Mouse (Mus musculus) neural tube, embryonic 13.5 days (tissue): ENCODE results near the gene Hoxb8. TPM values are rescaled to one million over a fixed set of nuclear protein-coding genes. Genes with fewer than 3 reads are reported as not detected.
A peak's percentile ranks its signal among the peaks of the same experiment; 100 is the strongest.

Source experiments
- microRNA counts: library from miRNA; unstranded; fragments of <30 nt; microRNA quantifications from one replicate; lab custom pipeline; 2016
- microRNA-seq: library from miRNA; unstranded; fragments of <30 nt; microRNA quantifications from one replicate; pipeline ENCODE4, GENCODE M21; 2016
- polyA plus RNA-seq: library from polyadenylated mRNA; unstranded; fragments of >200 nt; fragmentation: Nextera tagmentation; extraction: Ambion mirVana; gene quantifications from 2 replicates; pipeline ENCODE4 v1.2.1, GENCODE M21; 2015

Gene Hoxb8
- polyA plus RNA-seq, 1 experiment from 2014 or later: 81.7 TPM

MicroRNAs within 50 kb of the gene (microRNA counts, 519-probe panel; counts per million panel counts)
- microRNA mmu-miR-10a (lab: Ali Mortazavi, UCI): 6,168 counts per million, percentile 99 among the panel's probes with 10 or more counts
- 5,021 counts per million, percentile 86 among the panel's probes with 10 or more counts for microRNA mmu-miR-196a (lab: Ali Mortazavi, UCI)

Small RNA genes within 50 kb of the gene (microRNA-seq; reads per million reads assigned to microRNA genes)
- gene Mir10a (204,885 reads per million, percentile 100 among the genes with 10 or more reads in this experiment), gene Mir196a-1 (25.0 reads per million, percentile 37 among the genes with 10 or more reads in this experiment)

Other genes starting within 250 kb of the Hoxb8 start
- gene Snf8, start 247.0 kb upstream of the Hoxb8 start, polyA plus RNA-seq: 129 TPM in 2 replicates
- 31.5 and 33.0 TPM in 2 replicates for gene Ube2z, start 216.5 kb upstream of the Hoxb8 start, polyA plus RNA-seq
- gene Atp5g1, start 206.2 kb upstream of the Hoxb8 start, polyA plus RNA-seq: 605 and 642 TPM in 2 replicates
- not detected in 2 replicates for gene Calcoco2, start 169.9 kb upstream of the Hoxb8 start, polyA plus RNA-seq
- not detected in 2 replicates for gene Ttll6, start 148.1 kb upstream of the Hoxb8 start, polyA plus RNA-seq
- 1.7 TPM in 1 of 2 replicates, not detected in the other for gene Hoxb13, start 87.6 kb upstream of the Hoxb8 start, polyA plus RNA-seq
- gene Hoxb9, start 10.4 kb upstream of the Hoxb8 start, polyA plus RNA-seq: 72.9 and 74.7 TPM in 2 replicates
- gene Hoxb7, start 4.7 kb downstream of the Hoxb8 start, polyA plus RNA-seq: 124 and 125 TPM in 2 replicates
- 171 and 174 TPM in 2 replicates for gene Hoxb6, start 10.6 kb downstream of the Hoxb8 start, polyA plus RNA-seq
- gene Hoxb5, start 21.4 kb downstream of the Hoxb8 start, polyA plus RNA-seq: 67.1 and 88.3 TPM in 2 replicates
- gene Hoxb4, start 36.4 kb downstream of the Hoxb8 start, polyA plus RNA-seq: 7.5 and 8.7 TPM in 2 replicates
- 12.8 and 14.7 TPM in 2 replicates for gene Hoxb3, start 41.4 kb downstream of the Hoxb8 start, polyA plus RNA-seq
- 63.0 and 67.1 TPM in 2 replicates for gene Hoxb2, start 68.6 kb downstream of the Hoxb8 start, polyA plus RNA-seq
- gene Hoxb1, start 83.8 kb downstream of the Hoxb8 start, polyA plus RNA-seq: 1.2 and 1.6 TPM in 2 replicates
- 7.9 and 9.0 TPM in 2 replicates for gene Skap1, start 182.7 kb downstream of the Hoxb8 start, polyA plus RNA-seq